Comparison of ENCODE assay signal across 19 mouse cellular contexts in the genomic region with DNA sequence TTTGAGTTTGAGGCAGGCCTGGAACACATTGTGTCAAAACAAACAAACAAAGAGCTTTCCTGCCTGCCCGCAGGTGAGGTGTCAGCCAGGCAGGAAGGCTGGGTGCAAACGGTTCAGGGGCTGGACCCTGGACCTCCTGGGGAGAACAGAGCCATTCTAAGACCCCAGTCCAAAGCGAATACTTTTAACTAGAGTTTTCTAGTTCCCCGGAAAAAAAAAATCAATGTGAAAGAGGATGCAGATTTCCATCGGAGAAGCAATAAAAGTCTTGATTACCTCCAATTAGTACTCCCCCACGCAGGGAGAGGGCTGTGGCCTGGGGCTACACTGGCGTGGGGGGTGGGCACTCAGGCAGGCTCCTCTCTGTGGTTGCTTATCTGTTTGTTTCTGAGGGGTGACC.
"Had no signal": no experiment of that assay in that cellular context is flagged by ENCODE, and none has a peak within 500 bp of the region (broad histone marks: within the 10 kb centered on the region; RNA-seq: fewer than 3 reads in every experiment).

No protein-coding gene starts in this region.

- H3K27ac ChIP-seq: liver, embryonic 14.5 days; lung, embryonic 15.5 days; macrophage; midbrain, embryonic 13.5 days; midbrain, embryonic 15.5 days; neural tube, embryonic 12.5 days had no signal

- H3K27me3 ChIP-seq: lung, embryonic 15.5 days; megakaryocyte, embryonic 14.5 days; midbrain, embryonic 13.5 days; midbrain, embryonic 15.5 days; neural tube, embryonic 12.5 days had no signal

- H3K4me1 ChIP-seq: megakaryocyte, embryonic 14.5 days; midbrain, embryonic 13.5 days; midbrain, embryonic 15.5 days had no signal

- H3K9me3 ChIP-seq: lung, embryonic 15.5 days; midbrain, embryonic 13.5 days; midbrain, embryonic 15.5 days; neural tube, embryonic 12.5 days had no signal

- H3K9ac ChIP-seq: liver, embryonic 14.5 days; lung, embryonic 15.5 days; midbrain, embryonic 13.5 days; midbrain, embryonic 15.5 days; neural tube, embryonic 12.5 days had no signal

- ATAC-seq: lung, postnatal 0 days; midbrain, embryonic 13.5 days; midbrain, embryonic 15.5 days had no signal

- H3K4me3 ChIP-seq: lung, embryonic 15.5 days; megakaryocyte, embryonic 14.5 days; midbrain, embryonic 13.5 days; midbrain, embryonic 15.5 days; neural tube, embryonic 12.5 days had no signal

- DNase-seq: lung, adult 18-20 months; lung, postnatal 14 days; lung, postnatal 36 days; retina, postnatal 1 day; right cerebral cortex, adult 18-20 months; right cerebral cortex, postnatal 25 days; right cerebral cortex, postnatal 4 days; spleen, adult 18-20 months; thymus, adult 18-20 months; thymus, postnatal 14 days; thymus, postnatal 36 days had no signal

- H3K36me3 ChIP-seq: lung, embryonic 15.5 days; midbrain, embryonic 13.5 days; midbrain, embryonic 15.5 days; neural tube, embryonic 12.5 days had no signal
